Mouse (Mus musculus) embryonic facial prominence, embryonic 12.5 days (tissue): ENCODE data around the gene Aox4. TPM values are rescaled to one million over a fixed set of nuclear protein-coding genes. Genes with fewer than 3 reads are reported as not detected.

Source experiments
- ATAC-seq: fragments of 200-750 bp; cut with Nextera tagmentation; 2 replicates; pipeline ENCODE4 v1.8.0; 2017; ENCODE audit not compliant: insufficient number of reproducible peaks, insufficient read depth, low FRiP score, low TSS enrichment
- H3K27ac ChIP-seq: fragments of 300-500 bp; sonication (generic); 2 replicates; pipeline ENCODE4 v1.5.1; 2016; ENCODE audit warnings: mild to moderate bottlenecking
- H3K27me3 ChIP-seq: fragments of 300-500 bp; sonication (generic); 2 replicates; pipeline ENCODE4 v1.6.1; 2016; ENCODE audit warnings: mild to moderate bottlenecking, moderate library complexity
- H3K36me3 ChIP-seq: fragments of 300-500 bp; sonication (generic); 2 replicates; pipeline ENCODE4 v1.6.1; 2016; ENCODE audit warnings: mild to moderate bottlenecking
- H3K4me1 ChIP-seq: fragments of 300-500 bp; sonication (generic); 2 replicates; pipeline ENCODE4 v1.6.1; 2016
- H3K4me2 ChIP-seq: fragments of 300-500 bp; sonication (generic); replicated peaks from 2 replicates; pipeline ENCODE4 v1.6.1; 2016; ENCODE audit warnings: mild to moderate bottlenecking, moderate library complexity
- H3K4me3 ChIP-seq: fragments of 300-500 bp; sonication (generic); 2 replicates; pipeline ENCODE4 v1.5.1; 2016; ENCODE audit warnings: mild to moderate bottlenecking
- H3K9ac ChIP-seq: fragments of 300-500 bp; sonication (generic); 2 replicates; pipeline ENCODE4 v1.6.1; 2016; ENCODE audit warnings: mild to moderate bottlenecking, moderate library complexity
- H3K9me3 ChIP-seq: fragments of 300-500 bp; sonication (generic); 2 replicates; pipeline ENCODE4 v1.6.1; 2016; ENCODE audit warnings: mild to moderate bottlenecking, moderate library complexity
- WGBS: fragments of 180-500 bp; shearing (Covaris S2); methylation state at CpG from one replicate; pipeline ENCODE4 v1.1.7; 2016; 5-methylcytosine and 5-hydroxymethylcytosine counted together
- polyA plus RNA-seq: library from polyadenylated mRNA; unstranded; fragments of >200 nt; fragmentation: Nextera tagmentation; extraction: Ambion mirVana; gene quantifications from 2 replicates; pipeline ENCODE4 v1.2.1, GENCODE M21; 2016

Aox4 gene
- 0.14 TPM in 2 replicates for polyA plus RNA-seq

DNA sequence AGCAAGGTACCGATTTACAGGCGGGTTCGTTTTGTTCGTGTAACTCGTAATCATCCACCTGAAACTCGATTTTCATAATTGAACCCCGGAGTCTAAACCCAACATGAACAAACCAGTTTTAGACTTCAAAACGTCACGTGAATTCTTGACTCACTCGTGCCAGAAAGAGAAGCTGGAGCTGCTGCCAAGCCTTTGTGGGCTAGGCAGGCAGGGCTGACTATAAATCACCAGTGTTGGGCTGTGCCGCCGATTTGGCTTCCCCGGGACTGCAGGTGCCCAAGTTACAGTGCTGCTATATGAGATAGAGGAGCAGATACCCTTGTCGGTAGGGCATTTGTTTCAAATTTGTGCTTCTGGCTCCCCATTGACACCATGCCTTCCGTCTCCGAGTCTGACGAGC is at the start of gene Aox4:
Gene Aox4, plus strand, starts transcription at position 195 of the 400 bp plus-strand sequence.
- Histone ChIP-seq H3K9me3 (no peaks in the 10 kb centered on the region), H3K9ac (no peak within 1 kb of the TSS), H3K4me2 (no peak within 1 kb of the TSS), H3K36me3 (no peaks in the 10 kb centered on the region), H3K27ac (no peak within 1 kb of the TSS), H3K4me3 (no peak within 1 kb of the TSS), H3K27me3 (no peaks in the 10 kb centered on the region), H3K4me1 (peaks cover 16% of the 10 kb centered on the region)
- ATAC-seq, result no peak
- WGBS, result 78% methylated on average over 17 of the region's 17 CpGs

DNA sequence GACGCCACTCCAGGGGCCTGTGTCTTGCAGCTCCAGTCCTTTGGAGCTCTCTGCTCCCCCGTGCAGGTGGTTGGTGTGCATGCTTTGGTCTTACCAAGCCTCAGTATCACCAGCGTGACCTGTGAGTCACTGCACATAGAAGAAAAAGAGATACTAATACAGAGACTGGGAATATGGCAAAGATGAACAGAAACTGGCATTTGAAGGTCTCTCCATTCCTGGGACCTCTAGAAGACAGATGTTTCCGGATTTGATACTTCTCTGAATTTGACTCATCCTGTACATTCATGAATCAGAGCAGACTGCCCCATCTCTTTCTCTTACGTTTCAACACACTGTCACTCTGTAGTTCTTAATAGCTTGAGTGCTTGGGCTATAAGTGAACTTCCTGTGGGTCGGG is 40.3 kb upstream of the Aox4 start:
- Histone ChIP-seq H3K4me1 (no peaks in the 10 kb centered on the region), H3K27ac (no peak overlapping the region), H3K27me3 (no peaks in the 10 kb centered on the region), H3K4me3 (no peak overlapping the region), H3K4me2 (no peak overlapping the region), H3K36me3 (no peaks in the 10 kb centered on the region), H3K9me3 (no peaks in the 10 kb centered on the region), H3K9ac (no peak overlapping the region)
- 69% methylated on average over 6 of the region's 6 CpGs for WGBS
- no peak for ATAC-seq

DNA sequence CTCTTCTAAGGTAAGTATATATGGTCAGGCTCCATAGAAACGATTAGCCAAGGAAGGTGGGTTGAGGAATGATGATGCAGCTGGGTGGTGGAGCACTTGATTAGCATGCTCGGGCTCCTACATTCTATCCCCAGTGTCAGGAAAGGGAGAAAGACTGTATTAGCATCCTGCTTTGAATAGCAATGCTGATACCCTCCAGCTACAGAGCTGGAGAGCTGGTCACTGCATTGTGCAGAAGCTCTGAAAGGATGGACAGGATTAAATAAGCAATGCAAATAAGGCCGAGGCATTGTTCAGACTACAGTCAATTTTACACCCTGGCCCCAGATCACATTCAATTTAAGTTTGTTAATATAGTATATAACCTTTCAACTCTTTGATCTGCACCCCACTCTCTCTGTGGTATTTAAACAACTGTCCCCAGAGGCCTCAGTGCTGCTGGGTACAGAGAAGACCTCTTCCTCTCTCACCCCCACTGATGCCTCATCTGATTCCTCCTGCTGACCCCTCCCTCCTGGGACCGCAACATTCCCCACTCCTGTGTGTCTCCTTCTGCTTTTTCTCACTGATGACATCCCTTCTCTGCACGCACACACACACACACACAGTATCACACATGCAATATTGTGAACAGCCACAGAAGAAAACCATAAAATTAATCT is 21.6 kb upstream of the Aox4 start:
- no peak overlapping the region for H3K9ac ChIP-seq
- H3K36me3 ChIP-seq, result no peaks in the 10 kb centered on the region
- no peak overlapping the region for H3K4me3 ChIP-seq
- no peaks in the 10 kb centered on the region for H3K4me1 ChIP-seq
- H3K27ac ChIP-seq, result no peak overlapping the region
- H3K9me3 ChIP-seq, result no peaks in the 10 kb centered on the region
- no peak overlapping the region for H3K4me2 ChIP-seq
- no peak for ATAC-seq
- 52% methylated on average over 5 of the region's 5 CpGs for WGBS
- no peaks in the 10 kb centered on the region for H3K27me3 ChIP-seq

DNA sequence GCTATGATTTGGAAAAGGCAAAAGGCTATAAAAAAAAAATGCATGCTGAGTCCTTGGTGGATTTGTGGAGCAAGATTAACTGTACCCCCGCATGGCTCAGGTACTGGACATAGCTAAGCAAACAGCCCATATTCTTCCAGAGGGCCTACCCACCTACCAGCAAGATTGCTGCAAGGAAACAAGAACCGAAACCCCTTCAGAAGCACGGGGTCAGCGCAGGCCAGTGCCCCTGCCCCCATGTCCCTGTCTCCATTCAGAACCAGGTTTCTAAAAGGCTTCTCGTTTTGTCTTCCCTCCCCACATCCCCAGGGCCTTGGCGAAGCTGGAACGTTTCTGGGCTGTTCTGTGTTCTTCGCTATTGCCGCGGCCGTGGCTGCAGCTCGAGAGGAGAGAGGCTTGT is 15.9 kb upstream of the Aox4 start:
- H3K27me3 ChIP-seq, result no peaks in the 10 kb centered on the region
- no peak for ATAC-seq
- H3K9me3 ChIP-seq, result no peaks in the 10 kb centered on the region
- H3K4me3 ChIP-seq, result no peak overlapping the region
- no peaks in the 10 kb centered on the region for H3K36me3 ChIP-seq
- no peak overlapping the region for H3K9ac ChIP-seq
- H3K27ac ChIP-seq, result no peak overlapping the region
- WGBS, result 80% methylated on average over 12 of the region's 12 CpGs
- H3K4me1 ChIP-seq, result no peaks in the 10 kb centered on the region
- no peak overlapping the region for H3K4me2 ChIP-seq

DNA sequence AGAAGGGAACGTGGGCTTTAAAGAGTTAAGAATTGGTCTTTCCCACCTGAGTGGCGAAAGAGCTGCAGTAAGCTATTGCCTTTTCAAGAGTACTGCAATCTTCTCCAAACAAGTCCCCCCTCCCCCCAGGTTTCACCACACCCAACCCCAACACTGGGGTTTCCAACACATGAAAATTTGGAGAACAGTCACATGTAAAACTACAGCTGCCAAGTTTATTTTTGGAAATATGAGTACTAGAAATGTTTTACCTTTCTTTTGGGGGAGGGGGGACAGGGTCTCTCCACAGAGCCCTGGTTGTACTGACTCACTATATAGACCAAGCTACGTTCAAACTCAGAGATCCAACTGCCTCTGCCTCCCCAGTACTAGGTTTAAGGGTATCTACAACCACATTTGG is 15.2 kb upstream of the Aox4 start:
- ATAC-seq, result no peak
- Histone ChIP-seq H3K9ac (no peak overlapping the region), H3K4me3 (no peak overlapping the region), H3K4me1 (no peaks in the 10 kb centered on the region), H3K36me3 (no peaks in the 10 kb centered on the region), H3K27ac (no peak overlapping the region), H3K9me3 (no peaks in the 10 kb centered on the region), H3K27me3 (no peaks in the 10 kb centered on the region), H3K4me2 (no peak overlapping the region)
- 63% methylated on average over 3 of the region's 3 CpGs for WGBS

DNA sequence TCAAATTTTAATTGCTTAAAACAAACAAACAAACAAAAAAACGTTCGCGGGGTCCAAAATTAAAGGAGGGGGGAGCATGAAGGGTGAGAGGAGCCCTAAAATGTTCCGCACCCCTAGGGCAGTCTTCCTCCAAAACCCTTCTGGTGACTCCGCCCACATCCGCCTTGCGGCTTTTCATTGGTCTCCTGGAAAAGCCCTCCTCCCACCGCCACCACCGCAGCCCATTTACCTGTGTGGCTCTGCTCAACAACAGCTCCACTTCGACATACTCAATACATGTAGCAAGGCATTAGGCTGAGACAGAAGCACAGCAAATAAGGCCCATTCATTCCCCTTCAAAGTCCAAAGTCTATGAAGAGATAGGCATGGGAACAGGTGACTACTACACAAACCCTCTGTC is 14.7 kb upstream of the Aox4 start:
- no peak overlapping the region for H3K27ac ChIP-seq
- H3K4me1 ChIP-seq, result no peaks in the 10 kb centered on the region
- H3K36me3 ChIP-seq, result no peaks in the 10 kb centered on the region
- H3K27me3 ChIP-seq, result no peaks in the 10 kb centered on the region
- 17% methylated on average over 10 of the region's 10 CpGs for WGBS
- H3K4me2 ChIP-seq, result no peak overlapping the region
- H3K4me3 ChIP-seq, result no peak overlapping the region
- H3K9me3 ChIP-seq, result no peaks in the 10 kb centered on the region
- ATAC-seq, result no peak
- H3K9ac ChIP-seq, result no peak overlapping the region

DNA sequence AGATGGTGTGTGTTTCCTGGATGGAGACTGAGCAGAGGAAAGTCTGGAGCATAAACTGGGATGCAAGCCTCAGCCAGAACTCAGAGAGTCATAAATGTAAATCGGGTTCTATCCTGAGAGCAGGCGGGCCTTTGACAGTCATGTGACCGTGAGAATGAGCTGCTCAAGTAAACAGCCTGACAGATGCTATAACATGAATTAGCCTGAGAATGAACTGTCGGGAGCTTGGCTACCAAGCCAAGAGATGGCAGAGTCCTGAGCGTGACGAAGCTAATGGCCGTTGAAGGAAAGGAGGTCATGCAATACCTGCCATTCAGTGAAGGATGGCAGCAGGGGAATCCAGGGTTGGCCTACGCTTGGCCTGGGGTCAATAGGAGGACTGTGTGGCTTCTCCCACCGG is 13.2 kb upstream of the Aox4 start:
- ATAC-seq, result no peak
- no peaks in the 10 kb centered on the region for H3K9me3 ChIP-seq
- WGBS, result 79% methylated on average over 9 of the region's 9 CpGs

DNA sequence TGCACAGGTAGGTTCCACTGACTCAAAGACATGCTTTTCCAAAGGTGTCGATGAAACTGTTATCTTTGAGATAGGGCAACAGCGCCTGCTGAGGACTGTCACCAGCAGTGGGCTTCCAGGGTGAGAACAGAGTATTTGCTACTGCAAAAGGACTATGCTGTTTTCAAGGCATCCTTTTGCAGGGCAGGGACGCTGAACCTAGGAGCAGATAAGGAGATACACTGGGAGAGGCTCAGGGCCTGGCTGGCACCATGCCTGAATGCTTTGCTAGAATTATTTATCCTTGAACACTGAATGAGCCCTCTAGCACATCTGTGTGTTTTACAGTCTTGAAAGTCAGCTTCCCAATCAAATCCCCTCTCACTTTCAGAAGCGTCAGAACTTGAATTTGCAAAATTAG is 11.8 kb upstream of the Aox4 start:
- WGBS, result 82% methylated on average over 4 of the region's 4 CpGs

More for the DNA sequence above, 13.2 kb upstream of the Aox4 start:
- no peaks in the 10 kb centered on the region for H3K4me1 ChIP-seq
- no peak overlapping the region for H3K27ac ChIP-seq
- no peak overlapping the region for H3K9ac ChIP-seq
- no peak overlapping the region for H3K4me2 ChIP-seq
- no peaks in the 10 kb centered on the region for H3K27me3 ChIP-seq
- no peak overlapping the region for H3K4me3 ChIP-seq
- no peaks in the 10 kb centered on the region for H3K36me3 ChIP-seq

DNA sequence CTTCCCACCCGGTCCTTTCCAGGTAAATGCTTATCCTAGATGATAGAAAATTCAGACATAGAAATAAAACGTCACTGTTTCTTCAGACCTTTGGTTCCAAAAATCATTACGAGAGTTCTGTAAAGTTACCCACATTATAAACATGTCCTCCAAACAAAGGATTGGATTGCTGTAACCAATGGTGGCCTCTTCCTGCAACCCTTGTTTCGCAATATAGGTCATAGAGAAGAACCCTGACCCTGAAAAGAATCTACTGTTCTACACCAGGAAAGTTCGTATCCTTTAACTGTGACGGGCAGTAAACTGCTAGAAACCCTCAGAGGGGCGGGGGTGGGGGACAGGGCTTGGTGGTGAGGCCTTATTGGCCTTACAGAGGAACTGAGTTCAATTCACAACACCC is 2.6 kb downstream of the Aox4 start:
- Histone ChIP-seq H3K27me3 (no peaks in the 10 kb centered on the region), H3K4me1 (peaks cover 16% of the 10 kb centered on the region), H3K9ac (no peak overlapping the region), H3K4me3 (no peak overlapping the region), H3K4me2 (no peak overlapping the region), H3K27ac (no peak overlapping the region), H3K9me3 (no peaks in the 10 kb centered on the region), H3K36me3 (no peaks in the 10 kb centered on the region)
- ATAC-seq, result no peak
- 93% methylated on average over 7 of the region's 7 CpGs for WGBS

More for the DNA sequence above, 11.8 kb upstream of the Aox4 start:
- Histone ChIP-seq H3K4me2 (no peak overlapping the region), H3K4me3 (no peak overlapping the region), H3K27ac (no peak overlapping the region), H3K27me3 (no peaks in the 10 kb centered on the region), H3K9ac (no peak overlapping the region), H3K4me1 (no peaks in the 10 kb centered on the region), H3K36me3 (no peaks in the 10 kb centered on the region), H3K9me3 (no peaks in the 10 kb centered on the region)
- ATAC-seq, result no peak

DNA sequence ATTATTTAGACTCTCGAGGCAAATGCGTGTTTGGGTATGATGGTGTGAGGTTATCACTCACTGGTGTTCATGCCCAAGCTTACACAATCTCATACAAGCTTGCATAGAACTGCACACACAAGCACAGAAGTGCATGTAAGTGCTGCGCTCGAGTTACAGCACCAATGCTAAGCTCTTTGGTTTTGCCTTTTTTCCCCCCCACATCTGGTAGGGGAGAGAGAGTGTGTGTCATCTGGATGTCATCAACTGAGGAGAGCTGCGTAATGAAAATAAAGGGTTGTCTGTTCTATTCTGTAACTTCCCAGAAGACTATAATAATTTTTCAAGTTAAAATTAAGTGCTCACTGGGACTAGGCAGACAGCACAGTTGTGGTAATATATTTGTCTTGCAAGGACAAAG is 3.6 kb downstream of the Aox4 start:
- H3K4me3 ChIP-seq, result no peak overlapping the region
- no peaks in the 10 kb centered on the region for H3K27me3 ChIP-seq
- 43% methylated on average over 5 of the region's 5 CpGs for WGBS
- no peak overlapping the region for H3K27ac ChIP-seq
- H3K36me3 ChIP-seq, result no peaks in the 10 kb centered on the region
- no peak overlapping the region for H3K4me2 ChIP-seq
- no peak overlapping the region for H3K9ac ChIP-seq
- H3K9me3 ChIP-seq, result no peaks in the 10 kb centered on the region
- ATAC-seq, result no peak
- peaks cover 16% of the 10 kb centered on the region for H3K4me1 ChIP-seq

DNA sequence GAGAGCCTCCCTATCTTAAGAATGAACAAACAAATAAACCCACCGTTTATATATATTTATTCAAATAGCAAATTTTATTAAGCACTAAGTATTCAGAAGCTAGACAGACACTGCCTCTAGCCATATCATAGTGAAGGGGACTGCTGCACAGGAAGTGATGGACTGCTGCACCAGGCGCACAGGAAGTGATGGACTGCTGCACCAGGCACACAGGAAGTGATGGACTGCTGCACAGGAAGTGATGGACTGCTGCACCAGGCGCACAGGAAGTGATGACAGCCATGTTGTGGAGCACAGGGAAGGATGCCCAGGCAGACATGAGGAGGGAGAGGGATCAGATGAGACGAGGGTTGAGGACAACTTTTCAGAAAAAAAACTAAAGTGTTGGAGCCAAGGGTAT is 5.2 kb downstream of the Aox4 start:
- Histone ChIP-seq H3K4me1 (peaks cover 16% of the 10 kb centered on the region), H3K9ac (no peak overlapping the region), H3K4me3 (no peak overlapping the region), H3K36me3 (no peaks in the 10 kb centered on the region), H3K9me3 (no peaks in the 10 kb centered on the region), H3K27me3 (no peaks in the 10 kb centered on the region), H3K27ac (no peak overlapping the region), H3K4me2 (no peak overlapping the region)
- ATAC-seq, result no peak
- WGBS, result 91% methylated on average over 4 of the region's 4 CpGs

DNA sequence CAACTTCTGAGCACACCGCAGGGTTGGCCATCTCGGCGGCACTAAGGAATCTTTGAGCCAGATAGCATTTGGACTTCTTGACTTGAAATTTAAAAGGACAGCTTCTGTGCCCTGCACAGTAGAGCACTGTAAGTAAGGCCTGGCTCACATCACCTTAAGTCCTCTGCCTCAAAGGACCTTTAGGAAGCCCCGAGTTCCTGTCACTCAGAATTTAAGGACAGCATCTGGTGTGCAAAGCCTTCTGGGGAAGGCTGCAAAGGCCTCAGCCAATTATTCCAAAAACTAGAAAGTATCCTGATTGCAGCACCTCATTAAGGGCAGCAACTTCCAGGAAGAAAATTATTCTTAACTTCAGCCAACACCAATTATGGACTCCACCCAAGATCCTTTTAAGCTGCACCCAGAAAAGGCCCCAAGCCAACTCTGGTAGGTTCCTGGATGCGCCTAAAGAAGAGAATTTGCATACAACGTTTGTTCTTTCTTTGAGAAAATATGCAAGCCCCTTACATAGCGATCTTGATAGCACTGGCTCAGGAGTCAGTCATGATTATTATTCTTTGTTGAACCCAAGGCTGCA is 5.8 kb downstream of the Aox4 start:
- H3K4me2 ChIP-seq, result no peak overlapping the region
- H3K27ac ChIP-seq, result no peak overlapping the region
- no peak overlapping the region for H3K4me3 ChIP-seq
- 81% methylated on average over 7 of the region's 7 CpGs for WGBS
- peaks cover 16% of the 10 kb centered on the region for H3K4me1 ChIP-seq
- no peaks in the 10 kb centered on the region for H3K27me3 ChIP-seq
- H3K9ac ChIP-seq, result no peak overlapping the region
- H3K9me3 ChIP-seq, result no peaks in the 10 kb centered on the region
- no peaks in the 10 kb centered on the region for H3K36me3 ChIP-seq
- no peak for ATAC-seq
